Mouse (Mus musculus): ENCODE measurements around the gene Hsd17b11. TPM values are rescaled to one million over a fixed set of nuclear protein-coding genes. Genes with fewer than 3 reads are reported as not detected.

The Hsd17b11 gene
- polyA plus RNA-seq (2017; shearing (Covaris generic)) = 2.4 TPM

GRCm38 (mm10) chr5:104021597-104022378 is at the start of gene Hsd17b11:
Hsd17b11 (minus strand) TSS chr5:104021919.

GRCm38 (mm10) chr5:104046256-104047199 is 24.8 kb upstream of the Hsd17b11 start, which contains the start of gene Nudt9:
Nudt9 (plus strand) TSS chr5:104046306.

GRCm38 (mm10) chr5:103977297-103977696 is 44.4 kb downstream of the Hsd17b11 start, which contains the start of gene Hsd17b13:
Hsd17b13 (minus strand) TSS chr5:103977410.

Other genes starting within 250 kb of the Hsd17b11 start
- gene Klhl8, start 110.7 kb downstream of the Hsd17b11 start, polyA plus RNA-seq (2017; shearing (Covaris generic)) = 2.7 TPM
- gene Hsd17b13, start 44.5 kb downstream of the Hsd17b11 start, polyA plus RNA-seq (2017; shearing (Covaris generic)) = not detected
- gene Nudt9, start 24.4 kb upstream of the Hsd17b11 start, polyA plus RNA-seq (2017; shearing (Covaris generic)) = 46.1 TPM
- gene Gm17660, start 55.7 kb upstream of the Hsd17b11 start, polyA plus RNA-seq (2017; shearing (Covaris generic)) = not detected
- gene Sparcl1, start 91.8 kb upstream of the Hsd17b11 start, polyA plus RNA-seq (2017; shearing (Covaris generic)) = not detected
- gene Dspp, start 148.8 kb upstream of the Hsd17b11 start, polyA plus RNA-seq (2017; shearing (Covaris generic)) = not detected
- not detected for gene Dmp1, start 180.7 kb upstream of the Hsd17b11 start, polyA plus RNA-seq (2017; shearing (Covaris generic))